Mouse (Mus musculus) CH12.LX (cell line): Measurements from ENCODE around the gene Slc29a4. TPM values are rescaled to one million over a fixed set of nuclear protein-coding genes. Genes with fewer than 3 reads are reported as not detected.

ENCODE experiments used
- DNase-seq: peaks from one replicate; pipeline ENCODE4 v3.0.0-alpha.2; 2013; ENCODE audit errors: extremely low read depth
- H3K27ac ChIP-seq: 2 replicates; pipeline ENCODE4 v1.5.1; 2012; ENCODE audit warnings: low read depth, mild to moderate bottlenecking, control low read depth, moderate library complexity; ENCODE audit not compliant: insufficient read depth
- H3K27me3 ChIP-seq: replicated peaks from 2 replicates; pipeline ENCODE3; 2012; ENCODE audit warnings: inconsistent platforms
- H3K36me3 ChIP-seq, 2 experiments: replicated peaks in 1 of 2; 2 replicates each; pipeline versions ENCODE3 to v1.6.1; 2012; ENCODE audit warnings: inconsistent platforms in 1 of 2, low read length in 1 of 2, mild to moderate bottlenecking in 1 of 2, mixed read lengths in 1 of 2, moderate library complexity in 1 of 2; ENCODE audit not compliant: control insufficient read depth in 1 of 2, insufficient read depth in 1 of 2
- H3K4me1 ChIP-seq, 2 experiments: 2 replicates each; pipeline ENCODE4 v1.6.1; 2012; ENCODE audit warnings: inconsistent platforms in 1 of 2, moderate library complexity in 1 of 2; ENCODE audit not compliant: insufficient read depth in 2 of 2, control insufficient read depth in 1 of 2
- H3K4me2 ChIP-seq: 2 replicates; pipeline ENCODE4 v1.6.1; 2012; ENCODE audit warnings: low read depth, mild to moderate bottlenecking, control low read depth; ENCODE audit not compliant: poor library complexity, insufficient read depth, severe bottlenecking
- H3K4me3 ChIP-seq, 3 experiments: fragments of 150-350 bp in 1 of 3; sonication (generic) in 1 of 3; replicated peaks in 1 of 3; 2 replicates each; pipeline versions ENCODE3 to v1.5.1; 2011 to 2012; ENCODE audit warnings: low read depth in 2 of 3, low read length in 2 of 3, mild to moderate bottlenecking in 2 of 3, moderate library complexity in 2 of 3, control low read depth in 1 of 3, improper control_type of control experiment in 1 of 3, inconsistent platforms in 1 of 3, mixed read lengths in 1 of 3; ENCODE audit not compliant: poor library complexity in 1 of 3
- H3K79me2 ChIP-seq: replicated peaks from 2 replicates; pipeline ENCODE4 v1.6.1; 2012; ENCODE audit warnings: mild to moderate bottlenecking, moderate library complexity; ENCODE audit not compliant: control insufficient read depth, poor library complexity, insufficient read depth, severe bottlenecking; ENCODE audit errors: extremely low read depth
- H3K9ac ChIP-seq: 2 replicates; pipeline ENCODE4 v1.6.1; 2012; ENCODE audit warnings: low read depth, mild to moderate bottlenecking, control low read depth, moderate library complexity; ENCODE audit not compliant: insufficient read depth
- H3K9me3 ChIP-seq: replicated peaks from 2 replicates; pipeline ENCODE3; 2012; ENCODE audit warnings: low read length, inconsistent platforms, mixed read lengths
- BHLHE40 ChIP-seq: IDR thresholded peaks from 2 replicates; pipeline ENCODE4 v1.6.1; 2011; ENCODE audit warnings: mild to moderate bottlenecking, low read depth, low read length, improper control_type of control experiment
- CHD1 ChIP-seq: IDR thresholded peaks from 2 replicates; pipeline ENCODE4 v1.6.1; 2012; ENCODE audit warnings: low read depth, low read length, improper control_type of control experiment, inconsistent platforms
- CTCF ChIP-seq, 2 experiments: IDR thresholded peaks in 1 of 2; conservative IDR thresholded peaks in 1 of 2; 2 replicates each; pipeline ENCODE4 v1.5.1; 2011 to 2012; ENCODE audit warnings: low read depth in 2 of 2, low read length in 2 of 2, improper control_type of control experiment in 1 of 2, inconsistent platforms in 1 of 2, mild to moderate bottlenecking in 1 of 2, moderate library complexity in 1 of 2
- E2F4 ChIP-seq: IDR thresholded peaks from 2 replicates; pipeline ENCODE4 v1.6.1; 2011; ENCODE audit warnings: low read depth, low read length, improper control_type of control experiment; ENCODE audit not compliant: insufficient replicate concordance
- HCFC1 ChIP-seq: IDR thresholded peaks from 2 replicates; pipeline ENCODE4 v1.6.1; 2012; ENCODE audit warnings: low read depth, mild to moderate bottlenecking, inconsistent platforms, low read length, improper control_type of control experiment
- JUN ChIP-seq: IDR thresholded peaks from 2 replicates; pipeline ENCODE4 v1.6.1; 2011; ENCODE audit warnings: low read depth, mild to moderate bottlenecking, low read length, improper control_type of control experiment, moderate library complexity; ENCODE audit not compliant: insufficient read depth
- MAFK ChIP-seq: IDR thresholded peaks from 2 replicates; pipeline ENCODE4 v1.6.1; 2011; ENCODE audit warnings: low read length, improper control_type of control experiment; ENCODE audit not compliant: insufficient replicate concordance
- MAX ChIP-seq: IDR thresholded peaks from 2 replicates; pipeline ENCODE4 v1.6.1; 2011; ENCODE audit warnings: low read length, improper control_type of control experiment
- MAZ ChIP-seq: IDR thresholded peaks from 2 replicates; pipeline ENCODE4 v1.6.1; 2012; ENCODE audit warnings: low read depth, mild to moderate bottlenecking, inconsistent platforms, low read length, improper control_type of control experiment, moderate library complexity
- MEF2A ChIP-seq: IDR thresholded peaks from 2 replicates; pipeline ENCODE4 v1.6.1; 2014; ENCODE audit warnings: low read depth, mild to moderate bottlenecking, inconsistent platforms, low read length, improper control_type of control experiment, borderline replicate concordance
- MYC ChIP-seq: IDR thresholded peaks from 2 replicates; pipeline ENCODE4 v1.6.1; 2011; ENCODE audit warnings: low read depth, mild to moderate bottlenecking, improper control_type of control experiment, low read length
- POLR2AphosphoS2 ChIP-seq: IDR thresholded peaks from 2 replicates; pipeline ENCODE4 v1.6.1; 2011; ENCODE audit warnings: low read depth, low read length, improper control_type of control experiment
- RAD21 ChIP-seq: IDR thresholded peaks from 2 replicates; pipeline ENCODE4 v1.6.1; 2011; ENCODE audit warnings: low read depth, mild to moderate bottlenecking, low read length, improper control_type of control experiment, moderate library complexity
- RCOR1 ChIP-seq: conservative IDR thresholded peaks from 2 replicates; pipeline ENCODE4 v1.6.1; 2012; ENCODE audit warnings: low read depth, mild to moderate bottlenecking, inconsistent platforms, low read length, improper control_type of control experiment
- SIN3A ChIP-seq: IDR thresholded peaks from 2 replicates; pipeline ENCODE4 v1.6.1; 2012; ENCODE audit warnings: low read length, improper control_type of control experiment, inconsistent platforms
- TBP ChIP-seq: conservative IDR thresholded peaks from 2 replicates; pipeline ENCODE4 v1.6.1; 2011; ENCODE audit warnings: low read depth, low read length, improper control_type of control experiment
- USF1 ChIP-seq: IDR thresholded peaks from 2 replicates; pipeline ENCODE4 v1.6.1; 2014; ENCODE audit warnings: low read depth, mild to moderate bottlenecking, inconsistent platforms, low read length, improper control_type of control experiment
- USF2 ChIP-seq: conservative IDR thresholded peaks from 2 replicates; pipeline ENCODE4 v1.6.1; 2011; ENCODE audit warnings: low read depth, low read length, improper control_type of control experiment
- ZC3H11A ChIP-seq: IDR thresholded peaks from 2 replicates; pipeline ENCODE4 v1.6.1; 2012; ENCODE audit warnings: low read depth, mild to moderate bottlenecking, inconsistent platforms, low read length, improper control_type of control experiment
- ZKSCAN1 ChIP-seq: IDR thresholded peaks from 2 replicates; pipeline ENCODE4 v1.6.1; 2012; ENCODE audit warnings: low read depth, inconsistent platforms, low read length, improper control_type of control experiment, borderline replicate concordance
- ZNF384 ChIP-seq: IDR thresholded peaks from 2 replicates; pipeline ENCODE4 v1.6.1; 2012; ENCODE audit warnings: low read depth, low read length, improper control_type of control experiment, inconsistent platforms
- dilution Hi-C: fragments of 300-500 bp; cut with MboI; formaldehyde crosslinking; loops from 2 replicates; pipeline ENCODE4 v1.14.3; 2020; ENCODE audit warnings: low sequenced_read_pairs; ENCODE audit not compliant: extremely low pct_unique_long_range_greater_than_20kb, extremely low pct_ligation_motif_present
- in situ Hi-C: fragments of 300-500 bp; cut with MboI; formaldehyde crosslinking; loops from 3 replicates; pipeline ENCODE4 v1.14.3; 2019; ENCODE audit warnings: low sequenced_read_pairs, low pct_ligation_motif_present, low pct_unique_long_range_greater_than_20kb, mixed read lengths
- polyA plus RNA-seq: library from polyadenylated mRNA; unstranded; fragments of >175 nt; gene quantifications from 2 replicates; pipeline ENCODE4 v1.2.1, GENCODE M21; 2012; ENCODE audit warnings: low read depth; ENCODE audit not compliant: insufficient read length
- total RNA-seq, 2 experiments: library from RNA; depleted of rRNA; stranded (reverse); fragments of 300-350 nt in 1 of 2; fragments of >200 nt in 1 of 2; gene quantifications; 2 replicates each; pipeline ENCODE4 v1.2.3; 2012 to 2014

Gene Slc29a4
- total and polyA plus RNA-seq, 3 experiments, result not detected

GRCm38 (mm10) chr5:142696865-142697264, 4.6 kb downstream of the Slc29a4 start:
- no peak overlapping the region for H3K27ac ChIP-seq
- H3K9me3 ChIP-seq, result no peaks in the 10 kb centered on the region
- in situ Hi-C loops, result no loop called here
- no peaks in the 10 kb centered on the region for H3K36me3 ChIP-seq
- no peak overlapping the region for H3K4me2 ChIP-seq
- H3K4me1 ChIP-seq, result peaks cover 0 to 3% of the 10 kb centered on the region in 2 experiments; a peak in 2 of 4 replicates
- no peak overlapping the region for H3K9ac ChIP-seq
- peaks cover 38% of the 10 kb centered on the region for H3K27me3 ChIP-seq
- no peak overlapping the region for H3K4me3 ChIP-seq
- H3K79me2 ChIP-seq, result no peaks in the 10 kb centered on the region
- dilution Hi-C loops, result no loop called here
- DNase-seq, result no peak
- TF ChIP-seq USF2 (no peak), MAZ (no peak), CHD1 (no peak), RCOR1 (no peak), ZNF384 (no peak), SIN3A (no peak), USF1 (no peak), POLR2AphosphoS2 (no peak), TBP (no peak), MAX (no peak), ZC3H11A (no peak), MYC (no peak), E2F4 (no peak), CTCF (conservative IDR thresholded peaks at IDR 0.05 in 1 of 2, IDR thresholded peaks at IDR 0.05 in 1 of 2; ENCODE audit: low read depth in 2 of 2, low read length in 2 of 2) (no peak), JUN (no peak), BHLHE40 (no peak), HCFC1 (no peak), RAD21 (no peak), MEF2A (no peak), MAFK (no peak)

GRCm38 (mm10) chr5:142697742-142698141, 5.4 kb downstream of the Slc29a4 start:
- no peak overlapping the region for H3K9ac ChIP-seq
- in situ Hi-C loops, result no loop called here
- no peak for TF ChIP-seq ZKSCAN1
- TF ChIP-seq, all 38 proteins: peak for 0
- H3K9me3 ChIP-seq, result peaks cover 4% of the 10 kb centered on the region
- H3K4me1 ChIP-seq, result peaks cover 0 to 3% of the 10 kb centered on the region in 2 experiments; a peak in 2 of 4 replicates
- no peaks in the 10 kb centered on the region for H3K36me3 ChIP-seq
- no peak for DNase-seq
- peaks cover 40% of the 10 kb centered on the region for H3K27me3 ChIP-seq
- H3K27ac ChIP-seq, result no peak overlapping the region
- no peaks in the 10 kb centered on the region for H3K79me2 ChIP-seq
- H3K4me2 ChIP-seq, result no peak overlapping the region
- dilution Hi-C loops, result no loop called here
- no peak overlapping the region for H3K4me3 ChIP-seq
